Mouse (Mus musculus) megakaryocyte, adult 5-6 weeks (primary cell): ENCODE measurements around the gene Tigd3. TPM values are rescaled to one million over a fixed set of nuclear protein-coding genes. Genes with fewer than 3 reads are reported as not detected.

Experiments used
- ATAC-seq: 2 replicates; pipeline ENCODE4 v1.8.0; 2016; ENCODE audit warnings: mild to moderate bottlenecking, inconsistent platforms; ENCODE audit not compliant: poor library complexity, severe bottlenecking
- total RNA-seq, 2 experiments: library from RNA; stranded (forward) in 1 of 2; stranded (reverse) in 1 of 2; fragments of 153-499, 151-499 nt in 1 of 2; fragments of 221-1000, 200-1000 nt in 1 of 2; gene quantifications; 2 replicates each; pipeline versions ENCODE4 v1.2.3 to v1.2.4; 2015 to 2017

Tigd3 gene
- total RNA-seq, 2 experiments from 2014 or later = 0.54 to 1.8 TPM

DNA sequence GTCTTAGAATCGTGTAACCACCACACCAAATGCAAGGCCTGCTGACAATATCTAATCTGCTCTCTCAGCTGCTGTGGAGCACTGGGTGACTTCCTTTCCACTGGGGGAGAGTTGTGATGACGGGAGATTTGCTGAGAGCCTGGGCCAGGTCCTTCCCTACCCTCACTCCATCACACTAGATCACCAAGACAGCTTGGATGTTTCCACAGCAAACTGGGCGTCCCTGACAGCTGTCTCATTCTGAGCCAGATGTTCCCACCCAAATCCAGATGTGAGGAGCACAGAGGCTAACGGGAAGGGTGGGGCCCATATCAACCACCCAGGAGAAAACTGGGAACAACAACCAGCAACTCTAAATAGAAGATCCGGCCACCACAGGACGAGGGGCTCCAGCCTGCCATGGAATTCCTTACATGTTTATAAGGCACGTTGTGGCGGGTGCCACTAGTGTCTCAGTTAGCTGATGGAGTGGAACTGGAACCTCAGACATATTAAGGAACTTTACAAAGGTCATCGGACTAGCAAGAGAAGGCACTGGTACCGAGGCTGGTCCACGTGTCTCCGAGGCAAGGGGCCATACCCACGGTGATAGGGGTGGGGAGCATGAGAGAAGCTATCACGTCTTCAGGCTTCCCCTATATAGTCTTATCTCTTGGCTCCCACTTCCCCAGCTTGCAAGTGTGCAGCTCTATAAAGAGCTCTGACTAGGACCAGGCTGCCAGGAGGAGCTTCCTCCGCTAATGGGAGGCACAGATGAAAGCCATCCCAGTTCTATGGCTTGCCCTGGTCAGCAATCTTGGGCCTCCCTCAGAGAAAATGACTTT, 28.4 kb upstream of the Tigd3 start:
- ATAC-seq = no peak

- ATAC-seq = no peak
These were observed 27.8 kb upstream of the Tigd3 start for GRCm38 (mm10) chr19:5921715-5922114.

DNA sequence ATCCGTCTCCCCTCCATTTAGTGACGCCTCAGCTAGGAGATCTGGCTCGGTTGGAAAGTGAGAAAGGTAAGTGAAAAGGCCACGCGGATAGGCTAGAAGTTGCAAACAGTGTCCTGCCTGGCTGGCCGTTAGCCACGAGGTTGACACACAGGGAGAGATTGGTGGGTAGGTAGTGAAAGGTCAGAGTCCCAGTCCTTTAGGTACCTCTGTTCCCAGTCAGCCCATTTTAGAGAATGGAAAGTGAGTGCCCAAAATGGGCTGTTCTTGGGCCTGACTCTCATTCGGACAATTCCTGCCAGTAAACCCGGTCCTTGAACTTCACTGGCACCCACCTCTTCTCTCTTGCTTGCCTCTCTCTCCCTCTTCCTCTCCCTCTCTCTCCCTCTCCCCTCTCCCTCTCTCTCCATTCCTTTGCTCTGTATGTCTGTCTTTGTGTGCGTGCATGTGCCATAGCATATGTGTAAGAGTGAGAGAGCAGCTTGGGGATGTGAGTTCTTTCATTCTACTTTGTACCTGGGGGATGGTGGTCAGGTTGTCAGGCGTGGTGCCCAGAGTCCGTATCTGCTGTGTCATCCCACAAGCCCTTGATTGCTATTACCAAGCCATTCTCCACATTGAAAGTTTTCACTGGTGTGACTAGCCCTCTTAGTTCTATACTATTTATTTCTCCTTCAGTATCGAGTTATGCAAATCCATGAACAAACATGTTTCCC, 19.2 kb upstream of the Tigd3 start, which contains the start of gene Dpf2:
Gene Dpf2, minus strand, starts transcription at position 4 of the 713 bp plus-strand sequence.
- no peak for ATAC-seq

DNA sequence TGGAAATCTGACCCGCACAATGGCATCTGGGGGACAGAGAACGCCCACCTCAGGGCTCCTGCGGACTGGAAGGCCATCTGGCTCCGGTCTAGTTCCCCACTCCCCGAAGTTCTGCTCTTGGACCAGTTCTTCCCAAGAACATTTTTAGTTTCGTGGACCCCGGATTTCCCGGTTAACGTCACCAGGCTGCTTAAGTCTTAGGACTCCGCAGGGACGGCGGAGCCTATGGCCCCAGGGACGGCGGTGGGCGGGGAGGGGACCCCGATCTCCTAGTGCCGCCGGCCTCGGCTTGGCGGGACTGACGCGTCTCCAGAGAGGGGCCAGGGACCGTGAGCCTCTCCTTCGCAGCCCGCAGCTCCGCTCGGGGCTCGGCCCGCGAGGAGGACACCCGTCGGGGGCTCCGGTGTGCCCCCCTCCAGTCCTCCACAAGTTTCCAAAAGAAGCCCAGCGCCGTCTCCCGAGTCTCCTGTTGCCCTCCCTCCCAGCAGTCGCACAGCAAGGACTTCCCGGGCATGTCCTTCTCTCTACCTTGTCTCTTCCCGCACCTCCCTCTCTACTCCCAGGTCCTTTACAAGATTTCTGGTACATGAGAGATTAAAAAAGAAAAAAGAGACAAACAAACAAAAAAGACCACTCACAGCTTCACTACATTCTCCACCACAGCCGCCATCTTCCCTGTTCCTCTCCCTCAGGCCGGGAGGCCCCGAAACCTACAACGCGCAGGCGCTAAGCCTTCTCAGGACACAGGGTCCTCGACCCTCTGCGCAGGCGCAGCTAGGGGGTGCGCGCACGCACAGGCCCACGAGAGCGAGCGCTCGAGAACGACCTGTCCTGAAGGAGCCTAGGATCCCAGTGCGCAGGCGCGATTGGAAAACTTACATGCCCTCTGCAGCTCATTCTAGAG, 18.4 kb upstream of the Tigd3 start:
- peak; percentile 98 for ATAC-seq

DNA sequence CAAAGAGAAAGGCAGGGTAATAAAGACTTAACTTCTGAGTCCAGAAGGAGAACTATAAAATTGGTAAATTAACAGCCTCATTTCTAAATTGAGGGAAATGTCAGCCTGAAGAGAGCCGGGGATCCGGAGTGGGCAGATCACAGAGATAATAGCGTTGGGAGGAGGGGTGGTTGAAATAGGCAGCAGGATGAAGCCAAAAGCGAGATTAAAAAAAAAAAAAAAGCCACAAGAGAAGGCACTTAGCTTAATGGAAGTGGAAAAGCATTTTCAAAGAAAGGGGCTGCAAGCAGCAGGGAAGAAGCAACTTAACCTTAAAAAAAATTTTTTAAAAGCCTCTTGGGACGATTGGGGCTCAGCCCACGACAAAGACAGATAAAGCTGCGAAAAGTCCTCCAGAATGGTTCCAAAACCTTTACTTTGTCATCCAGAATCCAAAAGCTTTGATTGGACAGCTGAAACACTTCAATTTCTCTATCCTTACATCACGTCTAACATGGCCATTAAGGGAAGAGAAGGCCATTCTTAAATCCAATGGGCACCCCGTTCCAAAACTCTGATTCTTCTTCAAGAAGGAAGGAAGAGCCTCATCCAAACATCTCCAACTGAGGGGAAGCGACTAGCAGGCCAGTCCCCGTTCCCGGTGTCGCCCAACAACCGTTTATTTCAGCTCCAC, 17.6 kb upstream of the Tigd3 start:
- ATAC-seq = no peak

DNA sequence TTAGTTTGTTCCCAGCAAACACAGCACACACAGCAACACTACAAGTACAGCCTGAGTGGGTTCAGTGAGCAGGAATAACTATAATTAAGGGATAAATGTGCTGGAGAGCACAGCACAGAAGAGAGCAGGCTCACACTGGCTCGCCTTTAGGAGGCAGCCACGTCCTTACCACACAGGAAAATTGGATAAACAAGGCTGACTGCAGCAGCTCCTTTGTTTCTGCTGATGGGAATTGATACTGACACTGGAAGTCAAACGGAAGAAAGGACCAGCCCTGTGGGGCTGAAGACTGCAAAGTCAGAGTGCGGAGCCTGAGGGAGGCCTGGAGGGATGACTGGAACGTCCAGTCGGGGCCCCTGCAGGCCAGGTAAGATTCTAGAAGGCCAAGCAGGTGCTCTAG, 16.3 kb upstream of the Tigd3 start:
- no peak for ATAC-seq

DNA sequence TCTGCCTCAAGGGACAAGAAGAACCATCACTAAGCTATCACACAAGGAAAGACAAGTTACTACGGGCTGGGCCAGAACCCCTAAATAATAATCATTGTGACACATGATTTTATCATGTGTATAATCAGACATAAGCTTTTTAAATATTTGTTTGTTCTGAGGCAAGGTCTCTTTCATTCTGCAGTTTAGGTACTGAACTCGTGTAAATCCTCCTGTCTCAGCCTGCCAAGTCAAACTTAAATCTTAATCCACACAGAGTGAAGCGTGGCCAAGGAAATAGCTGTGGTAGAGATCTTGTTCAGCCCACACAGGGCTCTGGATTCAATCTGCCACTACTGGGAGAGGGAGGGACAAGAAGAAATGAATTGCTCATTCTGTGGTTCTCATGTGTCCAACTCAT, 13.3 kb upstream of the Tigd3 start:
- no peak for ATAC-seq

DNA sequence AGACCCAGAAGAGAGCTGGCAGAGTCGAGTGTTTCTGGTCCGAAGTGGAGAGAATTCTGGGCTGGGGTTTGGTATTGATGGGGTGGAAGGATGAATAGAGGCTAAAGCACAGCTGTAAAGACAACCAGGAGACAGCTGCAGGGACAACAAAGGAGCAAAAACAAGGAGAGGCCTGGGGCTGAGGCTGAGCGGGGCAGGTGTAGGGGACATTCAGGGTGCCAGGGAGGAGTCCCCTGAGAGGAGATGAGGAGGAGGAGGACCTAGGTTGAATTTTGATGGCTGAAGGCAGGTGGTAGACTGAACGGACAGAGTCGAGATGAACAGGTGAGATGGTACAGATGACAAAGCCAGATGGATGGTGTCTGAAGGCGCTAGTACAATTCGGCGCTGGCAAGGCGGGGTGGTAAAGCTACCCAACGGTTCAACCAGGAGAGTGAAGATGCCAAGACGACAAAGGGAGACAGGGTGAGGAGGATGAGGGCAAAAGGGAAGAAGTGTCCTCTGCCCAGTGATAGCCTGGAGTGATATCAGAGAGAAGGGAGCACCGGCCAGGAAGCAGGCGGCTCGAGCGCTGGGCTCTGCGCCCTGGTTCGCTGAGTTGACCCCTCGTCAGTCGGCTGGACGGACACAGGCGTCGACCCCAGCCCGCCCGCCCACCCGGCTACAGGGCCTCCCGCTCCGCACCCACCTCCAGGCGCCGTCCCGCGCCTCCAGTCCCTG, 507 bp downstream of the Tigd3 start:
- peak; percentile 14; the same call in 1 of the 2 replicates for ATAC-seq

DNA sequence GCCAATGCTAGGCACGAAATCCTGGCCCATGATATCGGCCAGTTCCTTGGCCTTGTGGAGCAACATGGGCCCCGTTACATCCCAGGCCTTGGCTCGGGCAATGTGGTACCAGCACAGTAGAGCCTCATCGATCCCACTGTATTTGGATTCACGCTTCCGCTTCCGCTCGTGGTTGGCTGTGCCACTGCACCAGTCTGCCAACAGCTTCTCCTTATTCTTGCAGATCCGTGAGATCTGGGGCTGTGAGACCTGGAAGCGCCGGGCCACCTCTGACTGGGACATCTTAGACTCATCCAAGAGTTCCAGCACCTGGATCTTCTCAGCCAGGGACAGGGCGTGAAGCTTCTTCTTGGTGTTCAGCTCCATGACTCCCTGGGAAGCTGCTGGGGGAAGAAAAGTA, 1.2 kb downstream of the Tigd3 start:
- ATAC-seq = no peak

DNA sequence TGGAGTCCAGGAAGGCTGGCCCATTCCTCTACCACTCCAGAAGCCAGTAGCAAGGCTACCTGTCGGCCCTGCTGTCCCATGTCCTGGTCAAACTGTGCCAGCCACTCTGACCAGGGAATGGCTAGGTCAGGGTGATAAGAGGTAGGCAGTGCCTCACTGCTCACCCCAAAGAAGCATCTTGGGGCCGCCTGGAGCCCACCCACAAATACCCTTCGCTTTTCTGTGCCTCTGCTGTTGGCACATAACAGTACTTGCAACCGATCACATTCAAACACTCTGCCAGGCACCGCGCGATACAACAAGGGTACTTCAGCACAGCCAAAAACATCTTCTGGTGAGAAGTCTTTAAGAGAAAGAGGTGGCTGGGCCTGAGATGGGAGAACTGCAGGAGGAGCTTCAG, 1.7 kb downstream of the Tigd3 start:
- ATAC-seq = no peak

- ATAC-seq = no peak
These were observed 2.3 kb downstream of the Tigd3 start for GRCm38 (mm10) chr19:5891521-5892258.

- no peak for ATAC-seq
These were observed 4.7 kb downstream of the Tigd3 start for GRCm38 (mm10) chr19:5889211-5889610.

GRCm38 (mm10) chr19:5887234-5887815, 6.6 kb downstream of the Tigd3 start:
- peak; percentile 35; the same call in 1 of the 2 replicates for ATAC-seq

GRCm38 (mm10) chr19:5885838-5886237, 8.1 kb downstream of the Tigd3 start:
- ATAC-seq = no peak

GRCm38 (mm10) chr19:5883935-5884334, 10.0 kb downstream of the Tigd3 start:
- no peak for ATAC-seq

GRCm38 (mm10) chr19:5882079-5882478, 11.9 kb downstream of the Tigd3 start:
- 0 out of 2 replicates have a peak, but pooled peaks have one; percentile 31 for ATAC-seq

- ATAC-seq = no peak
These were observed 12.8 kb downstream of the Tigd3 start for GRCm38 (mm10) chr19:5881155-5881554.

DNA sequence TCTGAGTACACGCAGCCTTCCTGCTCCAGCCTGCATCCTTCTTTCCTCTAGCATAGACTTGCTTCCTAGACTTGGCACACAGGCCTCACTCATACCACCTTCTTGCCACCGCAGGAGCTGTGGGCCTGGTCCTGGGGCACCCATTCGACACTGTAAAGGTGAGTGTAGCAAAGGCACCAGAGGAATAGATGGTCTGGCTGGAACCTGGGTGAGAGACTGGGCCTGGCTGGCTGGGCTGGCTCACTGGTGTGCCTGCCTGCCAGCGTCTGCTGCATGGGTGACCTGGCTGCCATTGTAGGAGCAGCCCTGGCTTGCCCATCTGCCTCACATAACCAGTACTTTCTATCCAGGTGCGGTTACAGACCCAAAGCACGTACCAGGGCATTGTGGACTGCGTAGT, 14.2 kb downstream of the Tigd3 start:
- no peak for ATAC-seq

DNA sequence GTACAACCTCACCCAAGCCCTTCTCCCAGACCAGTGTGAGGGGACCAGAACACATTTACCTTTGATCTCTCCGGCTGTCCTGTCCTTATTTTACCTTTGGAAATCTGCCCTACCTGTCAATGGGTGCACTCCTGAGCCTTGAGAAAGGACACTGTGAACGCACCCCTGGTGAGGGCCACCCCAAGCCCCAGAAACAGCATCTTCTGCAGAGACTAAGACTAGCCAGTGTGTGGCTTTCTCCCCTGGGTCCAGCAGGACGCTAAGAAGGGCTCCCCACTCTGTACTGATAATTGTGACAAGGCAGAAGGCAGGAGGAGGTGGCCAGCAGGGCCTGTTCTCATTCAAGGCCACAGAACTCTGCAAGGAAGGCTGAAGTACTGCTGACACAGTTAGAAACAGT, 15.0 kb downstream of the Tigd3 start:
- ATAC-seq = no peak
